Comparison of ENCODE assay signal across 8 mouse cellular contexts in genomic region chr1:36308451-36308901, GRCm38 (mm10). TPM values are rescaled to one million over a fixed set of nuclear protein-coding genes. Genes with fewer than 3 reads are reported as not detected.
DNase-seq lines count a peak whose midpoint lies in the region; ATAC-seq and TF ChIP-seq lines count a peak whose summit lies in the region.

No protein-coding gene starts in this region.

- ATAC-seq in lung, embryonic 16.5 days (ENCODE audit: low read depth): no peak
- ATAC-seq in embryonic facial prominence, embryonic 13.5 days (ENCODE audit: insufficient number of reproducible peaks, insufficient read depth, low FRiP score, low TSS enrichment, low read depth): no peak
- ATAC-seq in hindbrain, postnatal 0 days: no peak
- peak; percentile 16 for ATAC-seq in megakaryocyte, adult 5-6 weeks (ENCODE audit: poor library complexity, severe bottlenecking)
- ATAC-seq in stomach, embryonic 16.5 days (ENCODE audit: insufficient read depth, low FRiP score): no peak

- 10% methylated on average over 12 of the region's 12 CpGs for WGBS in lung, embryonic 16.5 days
- 3% methylated on average over 12 of the region's 12 CpGs for WGBS in embryonic facial prominence, embryonic 13.5 days
- 7% methylated on average over 12 of the region's 12 CpGs for WGBS in hindbrain, postnatal 0 days
- 10% methylated on average over 12 of the region's 12 CpGs for WGBS in stomach, embryonic 16.5 days

- peak overlapping the region; percentile 88 for H3K4me2 ChIP-seq in lung, embryonic 16.5 days (ENCODE audit: low read depth, low read length)
- peak overlapping the region; percentile 88 for H3K4me2 ChIP-seq in embryonic facial prominence, embryonic 13.5 days
- peak overlapping the region; percentile 92 for H3K4me2 ChIP-seq in hindbrain, postnatal 0 days (ENCODE audit: low read depth, low read length)
- H3K4me2 ChIP-seq in stomach, embryonic 16.5 days (ENCODE audit: low read depth, low read length): peak overlapping the region; percentile 85

- peak overlapping the region; percentile 76 for H3K9ac ChIP-seq in lung, embryonic 16.5 days (ENCODE audit: low read length)
- H3K9ac ChIP-seq in embryonic facial prominence, embryonic 13.5 days: peak overlapping the region; percentile 70
- peak overlapping the region; percentile 67; the same call in 1 of the 2 replicates for H3K9ac ChIP-seq in hindbrain, postnatal 0 days (replicated peaks; ENCODE audit: low read length)
- H3K9ac ChIP-seq in stomach, embryonic 16.5 days (ENCODE audit: low read length): peak overlapping the region; percentile 70

- intact Hi-C loops in left cerebral cortex, postnatal 10 days (cut with DNase I): no loop called here

- peak overlapping the region; percentile 71 for H3K4me3 ChIP-seq in lung, embryonic 16.5 days (ENCODE audit: low read length)
- H3K4me3 ChIP-seq in embryonic facial prominence, embryonic 13.5 days: peak overlapping the region; percentile 59
- peak overlapping the region; percentile 56 for H3K4me3 ChIP-seq in hindbrain, postnatal 0 days (ENCODE audit: low read length)
- H3K4me3 ChIP-seq in stomach, embryonic 16.5 days (replicated peaks; ENCODE audit: low read length): peak overlapping the region; percentile 65

- no peaks in the 10 kb centered on the region for H3K36me3 ChIP-seq in lung, embryonic 16.5 days (ENCODE audit: control insufficient read depth, insufficient read depth, low read length)
- H3K36me3 ChIP-seq in embryonic facial prominence, embryonic 13.5 days: no peaks in the 10 kb centered on the region
- H3K36me3 ChIP-seq in hindbrain, postnatal 0 days (ENCODE audit: insufficient read depth, low read length): no peaks in the 10 kb centered on the region
- no peaks in the 10 kb centered on the region for H3K36me3 ChIP-seq in stomach, embryonic 16.5 days (ENCODE audit: control insufficient read depth, insufficient read depth, low read length)

- no peaks in the 10 kb centered on the region for H3K9me3 ChIP-seq in lung, embryonic 16.5 days (ENCODE audit: control insufficient read depth, low read length)
- no peaks in the 10 kb centered on the region for H3K9me3 ChIP-seq in embryonic facial prominence, embryonic 13.5 days
- H3K9me3 ChIP-seq in hindbrain, postnatal 0 days (ENCODE audit: low read length): no peaks in the 10 kb centered on the region
- no peaks in the 10 kb centered on the region for H3K9me3 ChIP-seq in stomach, embryonic 16.5 days (replicated peaks; ENCODE audit: control insufficient read depth, low read length)

- peaks cover 5% of the 10 kb centered on the region; the same call in 1 of the 2 replicates for H3K27me3 ChIP-seq in lung, embryonic 16.5 days (ENCODE audit: control insufficient read depth, insufficient read depth, low read depth, low read length)
- H3K27me3 ChIP-seq in embryonic facial prominence, embryonic 13.5 days: peaks cover 12% of the 10 kb centered on the region
- no peaks in the 10 kb centered on the region for H3K27me3 ChIP-seq in hindbrain, postnatal 0 days (ENCODE audit: insufficient read depth, low read length)
- H3K27me3 ChIP-seq in stomach, embryonic 16.5 days (ENCODE audit: control insufficient read depth, insufficient read depth, low read length): peaks cover 21% of the 10 kb centered on the region

- H3K27ac ChIP-seq in lung, embryonic 16.5 days (ENCODE audit: low read length): peak overlapping the region; percentile 86; the same call in 1 of the 2 replicates
- 0 out of 2 replicates have a peak overlapping the region, but pooled peaks have one; percentile 85 for H3K27ac ChIP-seq in embryonic facial prominence, embryonic 13.5 days
- H3K27ac ChIP-seq in hindbrain, postnatal 0 days: no peak overlapping the region; the same call in 1 of the 2 replicates
- H3K27ac ChIP-seq in stomach, embryonic 16.5 days (ENCODE audit: low read length): no peak overlapping the region

- TF ChIP-seq CTCF in hindbrain, postnatal 0 days (IDR thresholded peaks at IDR 0.05; ENCODE audit: low read depth): no peak

- no peak for DNase-seq in lung, postnatal 14 days
- DNase-seq in hindbrain, postnatal 0 days (ENCODE audit: low spot score): no peak
- DNase-seq in left cerebral cortex, postnatal 10 days (ENCODE audit: extremely low spot score in 1 of 2, low spot score in 2 of 2): no peak
- no peak for DNase-seq in right cerebral cortex, postnatal 4 days

- H3K4me1 ChIP-seq in lung, embryonic 16.5 days (replicated peaks; ENCODE audit: control insufficient read depth, insufficient read depth, low read length): peaks cover 17% of the 10 kb centered on the region
- H3K4me1 ChIP-seq in embryonic facial prominence, embryonic 13.5 days: peaks cover 28% of the 10 kb centered on the region
- peaks cover 8% of the 10 kb centered on the region; the same call in 1 of the 2 replicates for H3K4me1 ChIP-seq in hindbrain, postnatal 0 days (ENCODE audit: insufficient read depth, low read length)
- H3K4me1 ChIP-seq in stomach, embryonic 16.5 days (ENCODE audit: control insufficient read depth, insufficient read depth, low read length): peaks cover 6% of the 10 kb centered on the region

RNA-seq across cellular contexts. Expression of gene Arid5a, which starts 0.9 kb away (rescaled TPM):
- polyA plus RNA-seq in lung, embryonic 16.5 days (2015; fragmentation: Nextera tagmentation; extraction: Ambion mirVana): 9.1 and 10.9 TPM in 2 replicates
- 6.3 and 7.2 TPM in 2 replicates for polyA plus RNA-seq in embryonic facial prominence, embryonic 13.5 days (2015; fragmentation: Nextera tagmentation; extraction: Ambion mirVana)
- 10.1 and 13.8 TPM in 2 replicates for total RNA-seq in hindbrain, postnatal 0 days (2014; rRNA removed)
- polyA plus RNA-seq in hindbrain, postnatal 0 days (2015; fragmentation: Nextera tagmentation; extraction: Ambion mirVana): 8.4 and 8.5 TPM in 2 replicates
- 14.1 and 14.6 TPM in 2 replicates for total RNA-seq in megakaryocyte, adult 5-6 weeks (2015)
- total RNA-seq in megakaryocyte, adult 5-6 weeks (2017): 27.0 and 31.9 TPM in 2 replicates
- polyA plus RNA-seq in stomach, embryonic 16.5 days (2015; fragmentation: Nextera tagmentation; extraction: Ambion mirVana): 4.8 and 4.9 TPM in 2 replicates
- total RNA-seq in left cerebral cortex, postnatal 10 days (2021): 10 to 100 TPM in 1 of 2 experiments, 1 to 10 TPM in 1; 9.8 to 10.5 TPM

RNA-seq across cellular contexts. Expression of gene Neurl3, which starts 34.0 kb away (rescaled TPM):
- 7.5 and 7.7 TPM in 2 replicates for polyA plus RNA-seq in lung, embryonic 16.5 days (2015; fragmentation: Nextera tagmentation; extraction: Ambion mirVana)
- polyA plus RNA-seq in embryonic facial prominence, embryonic 13.5 days (2015; fragmentation: Nextera tagmentation; extraction: Ambion mirVana): 0.86 and 1.0 TPM in 2 replicates
- 0.16 and 1.2 TPM in 2 replicates for total RNA-seq in hindbrain, postnatal 0 days (2014; rRNA removed)
- polyA plus RNA-seq in hindbrain, postnatal 0 days (2015; fragmentation: Nextera tagmentation; extraction: Ambion mirVana): 1.8 and 2.1 TPM in 2 replicates
- 54.2 and 57.5 TPM in 2 replicates for total RNA-seq in megakaryocyte, adult 5-6 weeks (2015)
- total RNA-seq in megakaryocyte, adult 5-6 weeks (2017): 66.0 and 68.3 TPM in 2 replicates
- 19.6 and 21.4 TPM in 2 replicates for polyA plus RNA-seq in stomach, embryonic 16.5 days (2015; fragmentation: Nextera tagmentation; extraction: Ambion mirVana)
- total RNA-seq in left cerebral cortex, postnatal 10 days (2021): under 1 TPM; 0.54 to 0.69 TPM

Comparison
In these comparisons a context has a peak if more than half of its experiments do, and no peak if none do; other contexts are left out.
1. H3K27ac ChIP-seq: peak in lung, embryonic 16.5 days (single experiment) and embryonic facial prominence, embryonic 13.5 days (single experiment); none in hindbrain, postnatal 0 days (single experiment) and stomach, embryonic 16.5 days (single experiment).
2. Peak in every context shown above with its lines, with median percentiles within 50 percentile points of each other: H3K4me2 ChIP-seq, H3K4me3 ChIP-seq and H3K9ac ChIP-seq.